7 mouse cellular contexts compared by ENCODE assay signal in the genomic region with DNA sequence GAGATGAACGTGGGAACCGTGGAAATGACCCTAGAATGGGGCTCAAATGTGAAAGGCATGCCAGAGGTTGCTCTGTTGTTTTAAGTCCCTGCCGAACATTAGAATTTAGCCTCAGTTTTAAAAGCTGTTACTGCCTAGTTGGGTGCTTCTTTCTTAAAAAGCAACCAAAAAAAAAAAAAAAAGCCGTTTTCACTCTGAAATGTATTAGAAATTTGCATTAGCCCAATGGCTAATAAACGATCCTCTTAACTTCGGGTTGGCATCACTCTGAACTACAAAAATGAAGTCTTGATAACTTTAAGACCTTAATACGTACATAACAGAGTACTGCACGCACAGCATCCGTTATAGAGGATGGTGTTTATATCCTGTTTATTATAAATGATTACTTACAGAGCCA. TPM values are rescaled to one million over a fixed set of nuclear protein-coding genes. Genes with fewer than 3 reads are reported as not detected.
DNase-seq lines count a peak whose midpoint lies in the region; ATAC-seq and TF ChIP-seq lines count a peak whose summit lies in the region.

No protein-coding gene starts in this region.

- TF ChIP-seq POLR2A in small intestine, adult 2 months (IDR thresholded peaks at IDR 0.05; ENCODE audit: low read depth, low read length) = no peak

- peak overlapping the region; percentile 99 for H3K27ac ChIP-seq in lung, embryonic 15.5 days
- peak overlapping the region; percentile 96 for H3K27ac ChIP-seq in embryonic facial prominence, embryonic 14.5 days (replicated peaks; ENCODE audit: low read depth, low read length)
- H3K27ac ChIP-seq in limb, embryonic 11.5 days (replicated peaks; ENCODE audit: low read depth, low read length) = peak overlapping the region; percentile 93
- H3K27ac ChIP-seq in small intestine, adult 2 months (ENCODE audit: insufficient read depth, low read depth, low read length) = peak overlapping the region; percentile 80

- H3K4me3 ChIP-seq in lung, embryonic 15.5 days = peak overlapping the region; percentile 97
- H3K4me3 ChIP-seq in embryonic facial prominence, embryonic 14.5 days (ENCODE audit: low read depth, low read length) = peak overlapping the region; percentile 91
- peak overlapping the region; percentile 95 for H3K4me3 ChIP-seq in limb, embryonic 11.5 days (ENCODE audit: low read depth, low read length)
- H3K4me3 ChIP-seq in small intestine, adult 2 months (ENCODE audit: low read depth, low read length) = peak overlapping the region; percentile 87

- no peak for ATAC-seq in lung, embryonic 15.5 days (ENCODE audit: borderline replicate concordance, extremely low read depth, low FRiP score, low TSS enrichment)
- ATAC-seq in embryonic facial prominence, embryonic 14.5 days (ENCODE audit: low read depth) = no peak
- ATAC-seq in limb, embryonic 11.5 days (ENCODE audit: insufficient number of reproducible peaks, low FRiP score, low TSS enrichment, low read depth) = no peak

- H3K36me3 ChIP-seq in lung, embryonic 15.5 days = no peaks in the 10 kb centered on the region
- no peaks in the 10 kb centered on the region for H3K36me3 ChIP-seq in embryonic facial prominence, embryonic 14.5 days (ENCODE audit: control insufficient read depth, insufficient read depth, low read length)
- H3K36me3 ChIP-seq in limb, embryonic 11.5 days (ENCODE audit: control insufficient read depth, insufficient read depth, low read length) = no peaks in the 10 kb centered on the region
- no peaks in the 10 kb centered on the region for H3K36me3 ChIP-seq in small intestine, adult 2 months (ENCODE audit: control insufficient read depth, insufficient read depth, low read length)

- peak overlapping the region; percentile 93 for H3K9ac ChIP-seq in lung, embryonic 15.5 days
- H3K9ac ChIP-seq in embryonic facial prominence, embryonic 14.5 days (ENCODE audit: low read depth, low read length) = peak overlapping the region; percentile 91
- H3K9ac ChIP-seq in limb, embryonic 11.5 days (ENCODE audit: low read length) = peak overlapping the region; percentile 90

- no peak for DNase-seq in lung, postnatal 14 days
- DNase-seq in embryonic facial prominence, embryonic 14.5 days (ENCODE audit: low spot score) = no peak
- no peak for DNase-seq in limb, embryonic 11.5 days (ENCODE audit: low spot score)
- no peak for DNase-seq in gastrocnemius, postnatal 25 days
- no peak for DNase-seq in cerebellum, postnatal 10 days

- 4% methylated on average over 9 of the region's 9 CpGs for WGBS in lung, embryonic 15.5 days
- 8% methylated on average over 9 of the region's 9 CpGs for WGBS in embryonic facial prominence, embryonic 14.5 days
- 9% methylated on average over 9 of the region's 9 CpGs for WGBS in limb, embryonic 11.5 days
- WGBS in small intestine, adult 2 months = 8% methylated on average over 9 of the region's 9 CpGs

- peaks cover 6% of the 10 kb centered on the region; the same call in 1 of the 2 replicates for H3K4me1 ChIP-seq in lung, embryonic 15.5 days
- H3K4me1 ChIP-seq in embryonic facial prominence, embryonic 14.5 days (ENCODE audit: control insufficient read depth, insufficient read depth, low read length) = no peaks in the 10 kb centered on the region
- 0 out of 2 replicates have a peak, but pooled peaks cover 4% of the 10 kb centered on the region for H3K4me1 ChIP-seq in limb, embryonic 11.5 days (ENCODE audit: control insufficient read depth, insufficient read depth, low read length)
- peaks cover 2% of the 10 kb centered on the region for H3K4me1 ChIP-seq in small intestine, adult 2 months (ENCODE audit: control insufficient read depth, insufficient read depth, insufficient read length, low read length)

- H3K9me3 ChIP-seq in lung, embryonic 15.5 days = no peaks in the 10 kb centered on the region
- no peaks in the 10 kb centered on the region for H3K9me3 ChIP-seq in embryonic facial prominence, embryonic 14.5 days (ENCODE audit: control insufficient read depth, low read length)
- H3K9me3 ChIP-seq in limb, embryonic 11.5 days (ENCODE audit: control insufficient read depth, low read length) = no peaks in the 10 kb centered on the region

- peak overlapping the region; percentile 95 for H3K4me2 ChIP-seq in lung, embryonic 15.5 days
- peak overlapping the region; percentile 70 for H3K4me2 ChIP-seq in embryonic facial prominence, embryonic 14.5 days (ENCODE audit: low read depth, low read length)
- H3K4me2 ChIP-seq in limb, embryonic 11.5 days (ENCODE audit: low read depth, severe bottlenecking) = peak overlapping the region; percentile 78

- H3K27me3 ChIP-seq in lung, embryonic 15.5 days = no peaks in the 10 kb centered on the region
- H3K27me3 ChIP-seq in embryonic facial prominence, embryonic 14.5 days (replicated peaks; ENCODE audit: control insufficient read depth, insufficient read depth, low read length) = no peaks in the 10 kb centered on the region
- no peaks in the 10 kb centered on the region for H3K27me3 ChIP-seq in limb, embryonic 11.5 days (ENCODE audit: control insufficient read depth, insufficient read depth, low read length)
- H3K27me3 ChIP-seq in small intestine, adult 2 months (ENCODE audit: control insufficient read depth, insufficient read depth, low read length) = no peaks in the 10 kb centered on the region

- no peak for TF ChIP-seq CTCF in small intestine, adult 2 months (IDR thresholded peaks at IDR 0.05; ENCODE audit: extremely low read depth, insufficient read length, insufficient replicate concordance, low read depth, low read length)

RNA-seq across cellular contexts. Expression of a gene that starts 1.7 kb away (rescaled TPM):
- polyA plus RNA-seq in lung, embryonic 15.5 days (2015; fragmentation: Nextera tagmentation; extraction: Ambion mirVana) = 69.9 and 73.4 TPM in 2 replicates
- polyA plus RNA-seq in embryonic facial prominence, embryonic 14.5 days (2014; fragmentation: Nextera tagmentation; extraction: Ambion mirVana) = 55.3 and 56.8 TPM in 2 replicates
- 47.9 and 54.0 TPM in 2 replicates for polyA plus RNA-seq in limb, embryonic 11.5 days (2014; fragmentation: Nextera tagmentation; extraction: Ambion mirVana)
- 10.6 and 21.2 TPM in 2 replicates for polyA plus RNA-seq in small intestine, adult 2 months (2012; rRNA removed)
- 10 to 100 TPM; 44.3 to 46.1 TPM for total RNA-seq in gastrocnemius, postnatal 25 days (2021)

RNA-seq across cellular contexts. Expression of a gene that starts 54.4 kb away (rescaled TPM):
- polyA plus RNA-seq in lung, embryonic 15.5 days (2015; fragmentation: Nextera tagmentation; extraction: Ambion mirVana) = 2.5 and 2.8 TPM in 2 replicates
- polyA plus RNA-seq in embryonic facial prominence, embryonic 14.5 days (2014; fragmentation: Nextera tagmentation; extraction: Ambion mirVana) = 2.5 and 5.2 TPM in 2 replicates
- polyA plus RNA-seq in limb, embryonic 11.5 days (2014; fragmentation: Nextera tagmentation; extraction: Ambion mirVana) = 2.4 and 5.0 TPM in 2 replicates
- polyA plus RNA-seq in small intestine, adult 2 months (2012; rRNA removed) = 0.37 TPM in 1 of 2 replicates, not detected in the other
- total RNA-seq in gastrocnemius, postnatal 25 days (2021) = not detected
